Mouse (Mus musculus) myocyte (in vitro differentiated cells): ENCODE measurements around the gene Hectd2.

Source experiments
- MAX ChIP-seq: IDR thresholded peaks from one replicate; pipeline ENCODE4 v1.6.1; 2011; ENCODE audit warnings: low read depth, mild to moderate bottlenecking, control low read depth
- MYOG ChIP-seq, 3 experiments: IDR thresholded peaks; one replicate each; pipeline ENCODE4 v1.6.1; 2011; ENCODE audit warnings: control low read depth in 2 of 3, low read depth in 2 of 3, mild to moderate bottlenecking in 2 of 3; ENCODE audit not compliant: insufficient read length in 2 of 3, control insufficient read depth in 1 of 3, insufficient read depth in 1 of 3
- POLR2A ChIP-seq: IDR thresholded peaks from one replicate; pipeline ENCODE4 v1.6.1; 2011; ENCODE audit warnings: low read depth, mild to moderate bottlenecking, control low read depth, moderate library complexity; ENCODE audit not compliant: insufficient read length
- POLR2AphosphoS2 ChIP-seq: IDR thresholded peaks from one replicate; pipeline ENCODE4 v1.6.1; 2011; ENCODE audit warnings: low read depth, control low read depth; ENCODE audit not compliant: insufficient read length
- USF1 ChIP-seq: IDR thresholded peaks from one replicate; pipeline ENCODE4 v1.6.1; 2011; ENCODE audit warnings: low read depth, mild to moderate bottlenecking, control low read depth, moderate library complexity

DNA sequence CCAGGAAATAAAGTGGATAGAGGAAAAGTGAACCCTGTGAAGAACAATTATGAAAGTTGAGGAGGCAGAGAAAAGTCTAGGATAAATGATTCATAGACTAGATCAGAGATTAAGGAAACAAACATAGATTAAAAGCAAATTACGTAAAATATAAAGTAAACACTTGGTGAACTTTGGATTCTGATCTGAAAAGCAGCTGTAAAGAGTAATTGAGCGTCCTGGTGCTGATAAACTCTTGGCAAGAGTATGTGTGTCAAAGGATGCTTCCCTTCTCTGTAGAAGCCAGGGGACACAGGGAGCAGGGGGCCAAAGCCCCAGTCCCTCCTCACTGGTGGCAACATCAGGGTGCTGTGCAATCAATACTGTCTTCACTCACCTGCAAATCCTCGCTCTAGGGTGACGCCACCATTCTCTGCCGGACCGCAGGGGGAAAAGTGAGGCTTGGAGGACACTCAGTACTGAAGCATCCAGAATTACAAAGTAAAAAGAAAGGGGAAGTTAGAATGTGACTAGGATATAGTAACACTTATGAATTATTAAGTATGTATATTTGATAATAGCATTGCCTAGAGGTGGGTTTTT, 91.0 kb downstream of the Hectd2 start:
- TF ChIP-seq USF1 (no peak), POLR2A (no peak), MYOG (IDR thresholded peaks at IDR 0.05; ENCODE audit: control insufficient read depth in 1 of 3, insufficient read depth in 1 of 3, insufficient read length in 2 of 3, low read depth in 2 of 3) (no peak), POLR2AphosphoS2 (no peak), MAX (no peak)
